Mouse (Mus musculus) adrenal gland (tissue): ENCODE data around the gene Rab17.

Experiments used
- intact Hi-C: fragments of 180-260 bp; cut with DNase I; formaldehyde crosslinking; loops from one replicate; pipeline ENCODE4 v1.15.1; 2025

Gene Rab17

DNA sequence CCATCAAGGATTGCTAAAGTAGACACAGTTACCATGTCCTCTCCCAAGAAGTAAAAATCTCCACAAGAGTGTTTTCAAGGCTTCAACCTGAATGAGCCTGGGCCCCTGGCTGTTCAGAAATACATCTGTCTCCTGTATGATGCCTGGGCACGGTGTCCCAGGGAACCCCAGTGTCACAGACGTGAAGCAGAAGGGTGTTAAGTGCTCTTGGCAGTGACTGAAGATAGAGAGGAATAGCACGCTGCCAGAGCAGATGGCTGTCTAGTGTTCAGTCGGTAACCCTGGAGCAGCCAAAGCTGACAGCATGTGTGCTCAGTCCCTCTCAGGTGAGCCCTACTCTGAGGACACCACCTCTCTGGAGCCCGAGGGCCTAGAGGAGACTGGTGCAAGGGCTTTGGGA, 36.5 kb downstream of the Rab17 start:
- intact Hi-C loops, result no loop called here

DNA sequence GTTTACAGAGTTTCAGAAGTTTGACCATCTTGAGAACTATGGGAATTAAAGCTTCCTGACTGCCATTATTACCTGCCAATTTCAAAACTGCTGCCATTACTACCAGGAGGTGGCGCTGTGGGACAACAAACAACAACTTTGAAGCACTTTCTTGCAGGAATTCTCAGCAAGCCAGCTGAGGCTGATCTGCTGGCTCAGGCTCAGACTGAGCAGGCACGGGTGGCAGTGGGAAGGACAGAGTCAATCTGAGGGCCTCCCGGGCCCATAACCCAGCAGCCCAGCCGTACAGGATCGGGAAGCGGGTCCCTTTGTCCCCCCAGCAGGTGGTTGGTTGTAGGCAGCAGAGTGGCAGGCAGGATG, 40.9 kb downstream of the Rab17 start:
- intact Hi-C loops, result loop anchor here (2.0 kb wide), 1 partner anchor 28 kb away; no protein-coding TSS in a partner anchor

DNA sequence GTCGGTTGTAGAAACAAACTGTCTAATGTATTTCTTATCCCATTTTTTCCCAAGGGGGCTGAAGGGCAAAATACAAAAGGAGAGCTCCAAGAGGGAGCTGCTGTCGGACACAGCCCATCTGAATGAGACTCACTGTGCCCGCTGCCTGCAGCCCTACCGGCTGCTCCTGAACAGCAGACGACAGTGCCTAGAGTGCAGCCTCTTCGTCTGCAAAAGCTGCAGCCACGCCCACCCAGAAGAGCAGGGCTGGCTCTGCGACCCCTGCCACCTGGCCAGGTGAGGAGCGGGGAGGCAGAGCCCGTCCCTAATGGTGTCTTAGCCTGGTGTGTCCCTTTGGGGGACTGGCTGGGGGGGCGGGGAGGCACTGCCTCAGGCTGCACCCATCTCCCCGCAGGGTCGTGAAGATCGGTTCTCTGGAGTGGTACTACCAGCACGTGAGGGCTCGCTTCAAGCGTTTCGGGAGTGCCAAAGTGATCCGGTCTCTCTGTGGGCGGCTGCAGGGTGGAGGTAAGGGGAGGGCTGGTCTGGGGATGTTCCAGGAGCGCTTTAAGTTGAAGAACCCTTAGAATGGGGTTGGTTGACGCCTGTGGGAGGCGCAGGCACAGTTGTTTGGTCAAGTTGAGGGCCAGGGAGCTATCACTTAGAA, 41.4 kb downstream of the Rab17 start:
- intact Hi-C loops, result loop anchor here (2.0 kb wide), 1 partner anchor 29 kb away; no protein-coding TSS in a partner anchor

DNA sequence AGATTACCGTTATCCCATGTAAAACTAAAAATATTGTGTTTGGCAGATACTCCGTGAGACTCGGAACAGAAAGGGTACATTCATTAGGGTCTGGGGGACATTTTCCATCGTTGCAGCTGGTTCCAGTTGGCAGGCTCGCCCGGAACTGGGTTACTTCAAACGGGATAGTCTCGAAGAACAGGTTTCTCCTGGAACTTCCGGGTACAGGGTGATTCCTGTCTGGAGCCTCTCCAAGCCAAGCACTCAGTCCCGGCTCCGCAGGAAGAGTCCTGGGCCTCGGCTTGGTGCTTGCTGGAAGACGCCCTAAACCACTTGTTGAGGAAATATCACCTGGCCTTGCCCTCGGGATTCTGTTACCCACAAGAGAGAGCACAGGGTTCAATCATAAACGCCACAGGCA, 42.2 kb downstream of the Rab17 start:
- intact Hi-C loops, result no loop called here

DNA sequence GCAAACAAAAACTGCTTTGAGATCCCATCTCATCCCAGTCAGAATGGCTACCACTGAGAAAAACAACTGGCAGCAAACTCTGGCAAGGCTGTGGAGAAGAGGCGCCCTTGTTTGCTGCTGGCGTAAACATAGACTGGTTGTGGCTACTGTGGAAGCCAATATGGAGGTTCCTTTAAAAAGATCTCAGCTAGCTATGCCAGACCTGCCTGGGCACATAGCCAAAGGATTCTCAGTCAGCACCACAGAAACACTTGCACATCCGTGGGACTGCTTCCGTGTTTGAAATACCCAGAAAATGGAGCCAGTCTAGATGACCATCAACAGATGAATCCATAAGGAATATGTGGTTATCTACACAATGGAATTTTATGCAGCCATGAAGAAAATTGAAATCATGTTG, 43.4 kb downstream of the Rab17 start:
- intact Hi-C loops, result no loop called here

DNA sequence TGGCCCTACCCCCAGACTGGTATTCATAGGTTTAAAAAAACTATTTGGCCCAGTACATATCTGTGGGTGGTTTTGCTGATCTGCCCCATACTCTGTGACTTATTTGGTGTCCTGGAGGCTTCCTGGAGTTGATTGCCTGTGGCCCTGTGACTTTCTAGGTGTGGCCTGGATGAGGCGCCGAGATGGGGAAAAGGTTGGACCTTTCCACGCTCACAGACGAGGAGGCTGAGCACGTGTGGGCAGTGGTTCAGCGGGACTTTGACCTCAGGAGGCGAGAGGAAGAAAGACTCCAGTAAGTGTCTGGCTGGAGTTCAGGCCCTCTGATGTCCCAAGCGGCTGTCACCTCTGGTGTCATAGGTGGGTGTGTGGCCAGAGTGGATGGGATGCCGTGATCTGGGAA, 47.8 kb downstream of the Rab17 start:
- intact Hi-C loops, result no loop called here

DNA sequence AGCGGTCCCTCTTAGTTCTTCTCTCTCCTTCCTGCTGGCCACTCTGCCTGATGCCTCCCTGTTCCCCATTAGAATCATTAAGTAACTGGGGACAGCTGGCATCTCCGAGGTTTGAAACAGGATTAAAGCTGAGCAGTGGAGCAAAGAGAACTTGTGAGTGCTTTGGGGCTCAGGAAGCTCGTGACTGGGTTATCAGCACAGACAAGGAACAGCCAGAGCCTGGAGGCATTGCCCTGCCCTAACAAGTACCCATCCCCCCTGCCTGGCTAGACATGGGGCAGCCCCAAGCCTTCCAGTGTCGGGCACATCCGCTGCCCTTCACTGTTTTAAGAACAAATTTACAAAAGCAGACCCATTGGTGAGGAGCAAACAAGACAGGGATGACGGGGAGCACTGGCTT, 52.0 kb downstream of the Rab17 start:
- intact Hi-C loops, result no loop called here

DNA sequence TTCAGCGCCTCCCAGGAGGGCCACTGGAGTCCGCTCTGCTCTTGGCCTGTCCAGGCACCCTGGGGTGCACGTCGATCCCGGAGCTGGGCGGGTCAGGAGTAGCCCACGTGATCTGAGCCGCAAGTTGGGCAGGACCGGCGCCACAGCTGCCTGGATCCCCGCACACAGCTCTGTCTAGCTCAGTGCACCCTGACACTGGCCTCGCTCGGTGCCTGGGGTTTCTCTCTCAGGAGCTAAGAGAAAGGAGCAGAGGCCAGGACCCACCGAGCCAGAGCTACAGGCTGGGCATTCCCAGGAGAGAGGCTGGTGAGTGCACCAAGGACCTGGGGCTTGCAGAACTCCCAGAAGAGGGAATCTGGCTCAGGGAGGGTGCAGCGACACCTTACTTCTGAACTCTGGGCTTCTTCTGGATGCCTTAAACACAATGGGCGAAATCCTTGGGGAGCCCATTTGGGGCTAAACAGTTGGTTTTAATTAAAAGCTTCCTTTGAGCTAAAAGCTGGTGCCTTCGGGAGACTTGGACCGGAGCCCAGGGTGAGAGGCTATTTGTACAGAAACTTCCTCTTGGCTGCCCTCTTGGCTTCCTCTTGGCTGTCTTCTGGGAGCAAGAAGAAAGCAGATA, 54.4 kb downstream of the Rab17 start, which contains the start of gene Mlph:
Gene Mlph, plus strand, starts transcription at position 138 of the 622 bp plus-strand sequence.
- intact Hi-C loops, result no loop called here

DNA sequence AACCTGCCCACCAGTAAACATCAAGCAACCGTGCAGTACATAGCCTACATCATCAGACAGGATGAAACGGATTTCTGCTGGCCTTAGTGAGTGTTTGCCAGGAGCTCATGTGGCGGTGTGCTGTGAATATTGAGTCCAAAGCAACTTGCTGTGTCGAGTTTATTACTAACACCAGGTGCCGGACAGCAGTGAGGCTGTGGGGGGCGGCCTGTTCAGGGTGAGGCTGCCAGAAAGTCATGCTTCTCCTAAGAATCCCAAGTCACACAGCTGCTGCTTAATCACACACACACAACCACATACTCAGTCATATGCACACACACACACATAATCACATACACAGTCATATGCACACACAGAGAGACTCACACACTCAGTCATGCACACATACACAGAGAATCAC, 56.2 kb downstream of the Rab17 start:
- intact Hi-C loops, result no loop called here

DNA sequence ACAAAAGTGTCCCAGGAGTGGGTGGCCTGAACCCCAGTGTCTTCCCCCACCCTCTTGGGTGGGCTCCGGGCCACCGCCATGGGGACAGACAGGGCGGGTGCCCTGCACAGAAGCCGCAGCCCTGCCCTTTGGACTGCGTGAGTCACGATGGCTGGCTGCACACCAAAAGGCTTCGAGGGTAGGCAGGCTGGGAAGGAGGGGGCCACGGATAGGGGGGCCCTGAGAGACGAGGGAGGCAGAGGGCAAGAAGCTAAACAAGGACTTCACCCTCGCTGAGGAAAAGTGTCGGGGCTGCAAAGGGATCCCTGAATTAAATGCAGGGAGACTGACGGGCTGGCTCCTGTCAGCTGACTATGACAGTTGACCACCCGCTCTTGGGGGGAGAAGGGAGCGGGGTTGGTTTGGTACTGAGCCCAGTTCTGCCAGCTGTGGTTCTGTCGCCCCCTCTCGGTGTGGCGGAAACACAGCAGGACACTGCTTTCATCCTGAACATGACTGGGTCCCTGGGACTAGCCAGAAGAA, 59.8 kb downstream of the Rab17 start:
- intact Hi-C loops, result loop anchor here (5.0 kb wide), 1 partner anchor 48 kb away; no protein-coding TSS in a partner anchor

DNA sequence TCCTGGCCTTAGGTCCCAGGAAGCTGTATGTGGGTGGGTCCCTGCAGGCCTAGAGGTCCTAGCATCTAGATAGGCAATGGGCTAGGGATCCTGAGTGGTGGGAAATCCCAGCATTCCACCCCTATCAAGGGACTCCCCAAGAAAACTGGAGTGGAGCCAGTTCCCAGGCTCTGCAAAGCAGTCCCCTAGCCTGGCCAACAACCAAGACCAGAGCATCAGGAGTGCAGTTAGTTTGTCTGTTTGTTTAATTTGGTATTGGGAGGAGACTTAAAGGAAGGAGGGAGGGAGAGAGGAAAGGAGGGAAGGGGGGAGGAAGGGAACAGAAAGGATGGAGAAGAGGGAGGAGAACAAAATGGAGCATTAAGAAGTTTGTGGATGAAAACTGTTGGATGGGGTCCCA, 60.3 kb downstream of the Rab17 start:
- intact Hi-C loops, result loop anchor here (5.0 kb wide), 1 partner anchor 48 kb away; no protein-coding TSS in a partner anchor
